Mouse (Mus musculus) embryonic facial prominence, embryonic 12.5 days (tissue): Measurements from ENCODE around the gene Gm42417. TPM values are rescaled to one million over a fixed set of nuclear protein-coding genes. Genes with fewer than 3 reads are reported as not detected.

Source experiments
- ATAC-seq: fragments of 200-750 bp; cut with Nextera tagmentation; 2 replicates; pipeline ENCODE4 v1.8.0; 2017; ENCODE audit not compliant: insufficient number of reproducible peaks, insufficient read depth, low FRiP score, low TSS enrichment
- H3K27ac ChIP-seq: fragments of 300-500 bp; sonication (generic); 2 replicates; pipeline ENCODE4 v1.5.1; 2016; ENCODE audit warnings: mild to moderate bottlenecking
- H3K27me3 ChIP-seq: fragments of 300-500 bp; sonication (generic); 2 replicates; pipeline ENCODE4 v1.6.1; 2016; ENCODE audit warnings: mild to moderate bottlenecking, moderate library complexity
- H3K36me3 ChIP-seq: fragments of 300-500 bp; sonication (generic); 2 replicates; pipeline ENCODE4 v1.6.1; 2016; ENCODE audit warnings: mild to moderate bottlenecking
- H3K4me1 ChIP-seq: fragments of 300-500 bp; sonication (generic); 2 replicates; pipeline ENCODE4 v1.6.1; 2016
- H3K4me2 ChIP-seq: fragments of 300-500 bp; sonication (generic); replicated peaks from 2 replicates; pipeline ENCODE4 v1.6.1; 2016; ENCODE audit warnings: mild to moderate bottlenecking, moderate library complexity
- H3K4me3 ChIP-seq: fragments of 300-500 bp; sonication (generic); 2 replicates; pipeline ENCODE4 v1.5.1; 2016; ENCODE audit warnings: mild to moderate bottlenecking
- H3K9ac ChIP-seq: fragments of 300-500 bp; sonication (generic); 2 replicates; pipeline ENCODE4 v1.6.1; 2016; ENCODE audit warnings: mild to moderate bottlenecking, moderate library complexity
- H3K9me3 ChIP-seq: fragments of 300-500 bp; sonication (generic); 2 replicates; pipeline ENCODE4 v1.6.1; 2016; ENCODE audit warnings: mild to moderate bottlenecking, moderate library complexity
- WGBS: fragments of 180-500 bp; shearing (Covaris S2); methylation state at CpG from one replicate; pipeline ENCODE4 v1.1.7; 2016; 5-methylcytosine and 5-hydroxymethylcytosine counted together
- polyA plus RNA-seq: library from polyadenylated mRNA; unstranded; fragments of >200 nt; fragmentation: Nextera tagmentation; extraction: Ambion mirVana; gene quantifications from 2 replicates; pipeline ENCODE4 v1.2.1, GENCODE M21; 2016

Gm42417 gene
- 0.49 TPM in 1 of 2 replicates, not detected in the other for polyA plus RNA-seq

DNA sequence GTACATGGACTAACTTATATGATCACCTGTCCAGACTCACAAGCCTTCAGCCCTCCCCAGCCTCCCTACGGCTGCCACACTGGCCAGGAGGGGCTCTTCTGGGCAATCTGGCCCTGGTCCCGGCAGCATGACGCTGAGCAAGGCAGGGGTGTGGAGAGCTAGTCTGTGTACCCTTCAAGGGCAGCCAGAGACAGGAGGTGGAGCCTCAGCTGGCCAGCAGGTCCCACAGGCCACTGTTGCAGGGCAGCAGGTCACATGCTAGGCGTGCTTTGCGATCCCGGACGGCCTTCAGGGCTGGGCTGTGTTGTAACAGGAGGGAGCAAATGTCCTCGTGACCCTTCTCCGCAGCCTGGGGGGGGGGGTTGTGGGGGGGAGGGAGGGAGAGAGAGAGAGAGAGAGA, at the start of gene Gm42417:
Gm42417 (minus strand) TSS at position 244 of the 400 bp plus-strand sequence.
- Histone ChIP-seq H3K4me3 (no peak within 1 kb of the TSS), H3K9me3 (no peaks in the 10 kb centered on the region), H3K4me2 (no peak within 1 kb of the TSS), H3K27ac (no peak within 1 kb of the TSS), H3K27me3 (no peaks in the 10 kb centered on the region), H3K36me3 (peaks cover 39% of the 10 kb centered on the region), H3K4me1 (no peaks in the 10 kb centered on the region), H3K9ac (no peak within 1 kb of the TSS)
- WGBS, result 45% methylated on average over 8 of the region's 9 CpGs
- no peak for ATAC-seq

GRCm38 (mm10) chr1:36587860-36588259, 48.6 kb upstream of the Gm42417 start:
- ATAC-seq, result no peak
- peaks cover 55% of the 10 kb centered on the region for H3K4me1 ChIP-seq
- WGBS, result 87% methylated on average over 6 of the region's 6 CpGs
- no peak overlapping the region for H3K4me3 ChIP-seq
- H3K27me3 ChIP-seq, result no peaks in the 10 kb centered on the region
- no peaks in the 10 kb centered on the region for H3K9me3 ChIP-seq
- H3K4me2 ChIP-seq, result no peak overlapping the region
- peak overlapping the region; percentile 85 for H3K27ac ChIP-seq
- H3K9ac ChIP-seq, result no peak overlapping the region
- H3K36me3 ChIP-seq, result no peaks in the 10 kb centered on the region

GRCm38 (mm10) chr1:36586288-36586687, 47.1 kb upstream of the Gm42417 start:
- Histone ChIP-seq H3K4me2 (no peak overlapping the region), H3K27me3 (no peaks in the 10 kb centered on the region), H3K4me3 (no peak overlapping the region), H3K9me3 (no peaks in the 10 kb centered on the region), H3K4me1 (peaks cover 55% of the 10 kb centered on the region), H3K27ac (no peak overlapping the region), H3K36me3 (no peaks in the 10 kb centered on the region), H3K9ac (no peak overlapping the region)
- no peak for ATAC-seq
- WGBS, result 17% methylated on average over 4 of the region's 4 CpGs

DNA sequence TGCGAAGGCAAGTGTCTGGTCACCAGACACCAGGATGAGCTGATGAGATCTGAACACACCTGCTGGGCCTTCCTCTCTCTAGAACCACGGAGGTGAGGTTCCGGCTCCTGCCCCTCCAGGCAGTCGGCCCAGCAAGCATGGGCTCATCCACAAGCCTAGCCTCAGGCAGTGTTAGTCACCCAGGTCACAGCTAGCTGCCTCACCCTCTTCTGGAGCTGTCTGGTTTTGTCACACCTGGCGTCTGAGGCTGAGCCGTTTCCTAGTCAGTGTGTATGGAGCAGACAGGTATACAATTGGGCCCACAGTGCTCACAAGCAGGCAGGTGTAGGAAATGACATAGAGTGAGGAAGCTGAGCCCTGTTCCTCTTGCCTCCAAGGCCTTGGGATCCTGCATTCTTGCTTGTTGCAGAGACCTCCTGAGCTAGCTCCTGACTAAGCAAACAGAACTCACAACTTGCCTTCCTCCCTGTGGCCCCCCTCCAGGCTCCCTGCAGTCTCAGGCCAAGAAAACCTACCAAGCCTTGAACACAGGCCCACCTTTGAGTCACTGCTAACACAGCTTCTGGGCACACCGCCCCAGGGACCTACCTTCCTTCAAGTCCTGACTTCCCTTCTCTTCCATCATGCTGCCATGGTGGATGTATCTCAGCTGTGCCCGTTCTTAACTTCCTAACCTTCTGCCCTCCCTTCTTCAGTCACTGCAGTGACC, 44.3 kb upstream of the Gm42417 start:
- ATAC-seq, result no peak
- no peak overlapping the region for H3K9ac ChIP-seq
- WGBS, result 64% methylated on average over 8 of the region's 8 CpGs
- H3K4me3 ChIP-seq, result no peak overlapping the region
- no peak overlapping the region for H3K4me2 ChIP-seq
- H3K27ac ChIP-seq, result no peak overlapping the region
- H3K4me1 ChIP-seq, result peaks cover 53% of the 10 kb centered on the region
- H3K27me3 ChIP-seq, result no peaks in the 10 kb centered on the region
- H3K9me3 ChIP-seq, result no peaks in the 10 kb centered on the region
- H3K36me3 ChIP-seq, result no peaks in the 10 kb centered on the region

- 62% methylated on average over 8 of the region's 8 CpGs for WGBS
- no peaks in the 10 kb centered on the region for H3K36me3 ChIP-seq
- H3K27ac ChIP-seq, result no peak overlapping the region
- no peak overlapping the region for H3K4me3 ChIP-seq
- no peaks in the 10 kb centered on the region for H3K9me3 ChIP-seq
- no peak overlapping the region for H3K9ac ChIP-seq
- H3K27me3 ChIP-seq, result no peaks in the 10 kb centered on the region
- no peak overlapping the region for H3K4me2 ChIP-seq
- no peak for ATAC-seq
- peaks cover 41% of the 10 kb centered on the region for H3K4me1 ChIP-seq
These were observed 43.0 kb upstream of the Gm42417 start for GRCm38 (mm10) chr1:36582211-36582610.

- WGBS, result 76% methylated on average over 5 of the region's 5 CpGs
- no peak for ATAC-seq
- Histone ChIP-seq H3K4me1 (peaks cover 40% of the 10 kb centered on the region), H3K9me3 (no peaks in the 10 kb centered on the region), H3K4me3 (no peak overlapping the region), H3K4me2 (no peak overlapping the region), H3K27ac (peak overlapping the region; percentile 94), H3K36me3 (no peaks in the 10 kb centered on the region), H3K9ac (no peak overlapping the region), H3K27me3 (no peaks in the 10 kb centered on the region)
These were observed 42.0 kb upstream of the Gm42417 start for GRCm38 (mm10) chr1:36581260-36581659.

GRCm38 (mm10) chr1:36580384-36581207, 41.4 kb upstream of the Gm42417 start:
- Histone ChIP-seq H3K27me3 (no peaks in the 10 kb centered on the region), H3K27ac (peak overlapping the region; percentile 94), H3K36me3 (no peaks in the 10 kb centered on the region), H3K9ac (0 out of 2 replicates have a peak overlapping the region, but pooled peaks have one; percentile 7), H3K9me3 (no peaks in the 10 kb centered on the region), H3K4me1 (peaks cover 40% of the 10 kb centered on the region), H3K4me2 (peak overlapping the region; percentile 42), H3K4me3 (peak overlapping the region; percentile 9; the same call in 1 of the 2 replicates)
- 1% methylated on average over 17 of the region's 17 CpGs for WGBS
- peak; percentile 91 for ATAC-seq

GRCm38 (mm10) chr1:36579974-36580383, 40.8 kb upstream of the Gm42417 start:
- Histone ChIP-seq H3K27me3 (no peaks in the 10 kb centered on the region), H3K4me3 (peak overlapping the region; percentile 9; the same call in 1 of the 2 replicates), H3K36me3 (no peaks in the 10 kb centered on the region), H3K9ac (no peak overlapping the region), H3K9me3 (no peaks in the 10 kb centered on the region), H3K4me2 (peak overlapping the region; percentile 42), H3K4me1 (peaks cover 41% of the 10 kb centered on the region), H3K27ac (peak overlapping the region; percentile 94)
- ATAC-seq, result peak; percentile 70
- 17% methylated on average over 6 of the region's 6 CpGs for WGBS

DNA sequence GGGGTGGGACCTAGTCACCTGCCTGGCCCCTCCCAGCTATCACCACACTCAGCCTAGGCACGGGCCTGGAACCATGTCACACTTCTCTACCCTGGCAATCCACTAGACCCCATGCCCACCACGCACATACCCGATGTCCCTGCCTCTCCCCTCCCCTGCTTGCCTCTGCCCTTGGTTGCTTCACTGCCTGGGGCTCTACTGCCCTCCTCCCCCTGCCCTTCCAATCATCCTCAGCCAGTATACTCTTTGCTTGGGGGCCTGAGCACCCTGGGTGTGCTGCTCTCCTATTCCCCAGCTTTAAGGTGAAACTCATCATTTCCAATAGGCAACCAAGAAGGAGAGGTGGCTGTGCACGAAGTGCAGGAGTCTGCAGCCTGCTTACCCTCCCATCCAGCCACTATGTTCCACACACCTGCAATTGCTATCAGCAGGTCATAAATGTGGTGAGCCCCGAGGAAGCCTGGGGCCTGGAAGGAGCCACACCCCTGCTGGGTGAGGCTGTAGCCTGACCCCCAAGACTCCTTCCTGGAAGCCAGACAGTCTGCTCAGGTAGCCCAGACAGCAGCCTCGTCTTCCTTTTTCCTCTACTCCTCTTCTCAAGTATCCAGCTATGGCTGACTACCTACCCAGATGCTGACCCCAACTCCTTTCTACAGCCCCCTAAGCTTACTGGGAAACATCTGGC, 37.9 kb upstream of the Gm42417 start:
- Histone ChIP-seq H3K4me1 (peaks cover 44% of the 10 kb centered on the region), H3K36me3 (no peaks in the 10 kb centered on the region), H3K27ac (no peak overlapping the region), H3K27me3 (no peaks in the 10 kb centered on the region), H3K9ac (no peak overlapping the region), H3K4me2 (no peak overlapping the region), H3K9me3 (no peaks in the 10 kb centered on the region), H3K4me3 (no peak overlapping the region)
- 68% methylated on average over 6 of the region's 6 CpGs for WGBS
- ATAC-seq, result no peak

GRCm38 (mm10) chr1:36575347-36575746, 36.1 kb upstream of the Gm42417 start:
- Histone ChIP-seq H3K4me1 (peaks cover 36% of the 10 kb centered on the region), H3K36me3 (no peaks in the 10 kb centered on the region), H3K4me2 (no peak overlapping the region), H3K9me3 (no peaks in the 10 kb centered on the region), H3K27me3 (no peaks in the 10 kb centered on the region), H3K27ac (no peak overlapping the region), H3K4me3 (no peak overlapping the region), H3K9ac (no peak overlapping the region)
- no peak for ATAC-seq
- 57% methylated on average over 6 of the region's 6 CpGs for WGBS

DNA sequence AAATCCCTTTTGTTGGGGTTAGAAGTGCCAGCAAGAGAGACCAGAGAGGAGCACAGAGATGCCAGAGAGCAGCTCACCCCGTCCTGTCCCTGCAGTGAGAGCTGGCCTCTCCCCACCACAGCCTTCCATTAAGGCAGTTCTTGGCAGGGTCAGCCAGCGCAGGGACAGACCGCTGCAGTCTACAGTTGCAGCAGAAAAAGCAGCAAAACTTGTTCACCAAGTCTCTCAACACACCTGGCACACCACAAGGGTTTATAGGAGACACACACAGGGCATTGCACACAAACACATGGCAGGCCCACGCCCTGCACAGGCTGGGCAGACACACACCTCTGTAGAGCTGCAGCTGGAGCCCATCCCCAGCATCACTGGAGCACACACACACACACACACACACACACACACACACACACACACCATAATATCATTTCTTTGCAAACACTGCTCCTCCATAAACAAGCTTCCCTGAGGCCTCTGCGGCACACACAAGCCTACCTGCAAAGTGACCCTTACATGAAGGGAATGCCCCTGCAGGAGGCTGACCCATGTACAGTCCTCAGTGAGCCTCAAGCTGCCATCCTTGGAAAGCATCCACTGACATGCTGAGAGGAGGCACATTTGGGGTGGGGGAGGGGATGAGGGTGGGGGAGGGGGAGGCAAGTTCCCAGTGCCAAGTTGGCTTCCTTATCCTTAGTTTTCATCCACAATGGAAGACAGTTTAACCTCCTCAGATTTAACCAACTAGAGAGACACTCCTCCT, 35.1 kb upstream of the Gm42417 start:
- Histone ChIP-seq H3K4me2 (no peak overlapping the region), H3K4me3 (no peak overlapping the region), H3K9me3 (no peaks in the 10 kb centered on the region), H3K27ac (no peak overlapping the region), H3K36me3 (no peaks in the 10 kb centered on the region), H3K9ac (no peak overlapping the region), H3K4me1 (peaks cover 30% of the 10 kb centered on the region), H3K27me3 (no peaks in the 10 kb centered on the region)
- no peak for ATAC-seq
- 75% methylated on average over 5 of the region's 5 CpGs for WGBS
